Mouse (Mus musculus) embryonic facial prominence, embryonic 12.5 days (tissue): ENCODE results near the gene Dpf2. TPM values are rescaled to one million over a fixed set of nuclear protein-coding genes. Genes with fewer than 3 reads are reported as not detected.
A peak's percentile ranks its signal among the peaks of the same experiment; 100 is the strongest.

Experiments
- ATAC-seq: fragments of 200-750 bp; cut with Nextera tagmentation; 2 replicates; pipeline ENCODE4 v1.8.0; 2017; ENCODE audit not compliant: insufficient number of reproducible peaks, insufficient read depth, low FRiP score, low TSS enrichment
- H3K27ac ChIP-seq: fragments of 300-500 bp; sonication (generic); 2 replicates; pipeline ENCODE4 v1.5.1; 2016; ENCODE audit warnings: mild to moderate bottlenecking
- H3K27me3 ChIP-seq: fragments of 300-500 bp; sonication (generic); 2 replicates; pipeline ENCODE4 v1.6.1; 2016; ENCODE audit warnings: mild to moderate bottlenecking, moderate library complexity
- H3K36me3 ChIP-seq: fragments of 300-500 bp; sonication (generic); 2 replicates; pipeline ENCODE4 v1.6.1; 2016; ENCODE audit warnings: mild to moderate bottlenecking
- H3K4me1 ChIP-seq: fragments of 300-500 bp; sonication (generic); 2 replicates; pipeline ENCODE4 v1.6.1; 2016
- H3K4me2 ChIP-seq: fragments of 300-500 bp; sonication (generic); replicated peaks from 2 replicates; pipeline ENCODE4 v1.6.1; 2016; ENCODE audit warnings: mild to moderate bottlenecking, moderate library complexity
- H3K4me3 ChIP-seq: fragments of 300-500 bp; sonication (generic); 2 replicates; pipeline ENCODE4 v1.5.1; 2016; ENCODE audit warnings: mild to moderate bottlenecking
- H3K9ac ChIP-seq: fragments of 300-500 bp; sonication (generic); 2 replicates; pipeline ENCODE4 v1.6.1; 2016; ENCODE audit warnings: mild to moderate bottlenecking, moderate library complexity
- H3K9me3 ChIP-seq: fragments of 300-500 bp; sonication (generic); 2 replicates; pipeline ENCODE4 v1.6.1; 2016; ENCODE audit warnings: mild to moderate bottlenecking, moderate library complexity
- WGBS: fragments of 180-500 bp; shearing (Covaris S2); methylation state at CpG from one replicate; pipeline ENCODE4 v1.1.7; 2016; 5-methylcytosine and 5-hydroxymethylcytosine counted together
- polyA plus RNA-seq: library from polyadenylated mRNA; unstranded; fragments of >200 nt; fragmentation: Nextera tagmentation; extraction: Ambion mirVana; gene quantifications from 2 replicates; pipeline ENCODE4 v1.2.1, GENCODE M21; 2016

The Dpf2 gene
- polyA plus RNA-seq, 1 experiment from 2014 or later: 192 TPM

GRCm38 (mm10) chr19:5935266-5935665, 22.5 kb upstream of the Dpf2 start:
- no peak overlapping the region for H3K27ac ChIP-seq
- H3K27me3 ChIP-seq: no peaks in the 10 kb centered on the region
- 0 out of 2 replicates have a peak, but pooled peaks cover 4% of the 10 kb centered on the region for H3K4me1 ChIP-seq
- WGBS: 44% methylated on average over 3 of the region's 3 CpGs
- no peak overlapping the region for H3K4me2 ChIP-seq
- 0 out of 2 replicates have a peak, but pooled peaks cover 6% of the 10 kb centered on the region for H3K36me3 ChIP-seq
- no peak overlapping the region for H3K4me3 ChIP-seq
- H3K9me3 ChIP-seq: no peaks in the 10 kb centered on the region
- H3K9ac ChIP-seq: no peak overlapping the region
- ATAC-seq: no peak

- Histone ChIP-seq H3K4me3 (no peak overlapping the region), H3K27ac (no peak overlapping the region), H3K4me1 (peaks cover 14% of the 10 kb centered on the region; the same call in 1 of the 2 replicates), H3K9ac (no peak overlapping the region), H3K36me3 (no peaks in the 10 kb centered on the region), H3K9me3 (no peaks in the 10 kb centered on the region), H3K4me2 (no peak overlapping the region), H3K27me3 (0 out of 2 replicates have a peak, but pooled peaks cover 10% of the 10 kb centered on the region)
- ATAC-seq: no peak
- 71% methylated on average over 14 of the region's 14 CpGs for WGBS
Measured at GRCm38 (mm10) chr19:5929634-5930596, 17.1 kb upstream of the Dpf2 start.

GRCm38 (mm10) chr19:5928546-5928945, 15.7 kb upstream of the Dpf2 start:
- Histone ChIP-seq H3K36me3 (no peaks in the 10 kb centered on the region), H3K27me3 (0 out of 2 replicates have a peak, but pooled peaks cover 10% of the 10 kb centered on the region), H3K4me2 (no peak overlapping the region), H3K4me1 (peaks cover 14% of the 10 kb centered on the region; the same call in 1 of the 2 replicates), H3K9me3 (no peaks in the 10 kb centered on the region), H3K27ac (no peak overlapping the region), H3K9ac (no peak overlapping the region), H3K4me3 (no peak overlapping the region)
- ATAC-seq: no peak
- WGBS: 43% methylated on average over 3 of the region's 3 CpGs

GRCm38 (mm10) chr19:5928104-5928503, 15.3 kb upstream of the Dpf2 start:
- H3K9me3 ChIP-seq: no peaks in the 10 kb centered on the region
- H3K4me3 ChIP-seq: no peak overlapping the region
- no peaks in the 10 kb centered on the region for H3K36me3 ChIP-seq
- no peak for ATAC-seq
- no peak overlapping the region for H3K9ac ChIP-seq
- H3K4me1 ChIP-seq: peaks cover 14% of the 10 kb centered on the region; the same call in 1 of the 2 replicates
- no peak overlapping the region for H3K27ac ChIP-seq
- 71% methylated on average over 6 of the region's 6 CpGs for WGBS
- H3K27me3 ChIP-seq: 0 out of 2 replicates have a peak, but pooled peaks cover 10% of the 10 kb centered on the region
- H3K4me2 ChIP-seq: no peak overlapping the region

GRCm38 (mm10) chr19:5927532-5927931, 14.7 kb upstream of the Dpf2 start:
- no peak for ATAC-seq
- WGBS: 61% methylated on average over 8 of the region's 8 CpGs
- no peak overlapping the region for H3K9ac ChIP-seq
- H3K36me3 ChIP-seq: no peaks in the 10 kb centered on the region
- H3K27ac ChIP-seq: no peak overlapping the region
- H3K4me3 ChIP-seq: no peak overlapping the region
- H3K4me2 ChIP-seq: no peak overlapping the region
- H3K27me3 ChIP-seq: 0 out of 2 replicates have a peak, but pooled peaks cover 10% of the 10 kb centered on the region
- H3K9me3 ChIP-seq: no peaks in the 10 kb centered on the region
- H3K4me1 ChIP-seq: peaks cover 14% of the 10 kb centered on the region; the same call in 1 of the 2 replicates

- 0 out of 2 replicates have a peak, but pooled peaks cover 10% of the 10 kb centered on the region for H3K27me3 ChIP-seq
- H3K4me3 ChIP-seq: no peak overlapping the region
- no peak overlapping the region for H3K4me2 ChIP-seq
- no peak for ATAC-seq
- H3K27ac ChIP-seq: no peak overlapping the region
- H3K9me3 ChIP-seq: no peaks in the 10 kb centered on the region
- H3K36me3 ChIP-seq: no peaks in the 10 kb centered on the region
- peaks cover 14% of the 10 kb centered on the region; the same call in 1 of the 2 replicates for H3K4me1 ChIP-seq
- 61% methylated on average over 11 of the region's 11 CpGs for WGBS
- H3K9ac ChIP-seq: no peak overlapping the region
Measured at GRCm38 (mm10) chr19:5927026-5927425, 14.2 kb upstream of the Dpf2 start.

- Histone ChIP-seq H3K36me3 (no peaks in the 10 kb centered on the region), H3K9ac (no peak overlapping the region), H3K27me3 (0 out of 2 replicates have a peak, but pooled peaks cover 10% of the 10 kb centered on the region), H3K4me1 (peaks cover 14% of the 10 kb centered on the region; the same call in 1 of the 2 replicates), H3K27ac (no peak overlapping the region), H3K4me3 (peak overlapping the region; percentile 47), H3K4me2 (peak overlapping the region; percentile 99), H3K9me3 (no peaks in the 10 kb centered on the region)
- ATAC-seq: no peak
- WGBS: 29% methylated on average over 11 of the region's 11 CpGs
Measured at GRCm38 (mm10) chr19:5925311-5925855, 12.6 kb upstream of the Dpf2 start.

GRCm38 (mm10) chr19:5924713-5925093, 11.9 kb upstream of the Dpf2 start, which contains the start of gene Cdc42ep2:
Gene Cdc42ep2 (minus strand): TSS chr19:5924816.
- Histone ChIP-seq H3K36me3 (no peaks in the 10 kb centered on the region), H3K4me2 (peak within 1 kb of the TSS; percentile 99), H3K4me1 (peaks cover 14% of the 10 kb centered on the region; the same call in 1 of the 2 replicates), H3K4me3 (peak within 1 kb of the TSS; percentile 47), H3K9ac (peak within 1 kb of the TSS; percentile 49), H3K9me3 (no peaks in the 10 kb centered on the region), H3K27ac (peak within 1 kb of the TSS; percentile 51; the same call in 1 of the 2 replicates), H3K27me3 (0 out of 2 replicates have a peak, but pooled peaks cover 10% of the 10 kb centered on the region)
- under 1% methylated on average over 18 of the region's 18 CpGs for WGBS
- peak; percentile 93 for ATAC-seq

GRCm38 (mm10) chr19:5923990-5924712, 11.3 kb upstream of the Dpf2 start:
- no peaks in the 10 kb centered on the region for H3K9me3 ChIP-seq
- H3K9ac ChIP-seq: peak overlapping the region; percentile 49
- H3K27ac ChIP-seq: peak overlapping the region; percentile 51; the same call in 1 of the 2 replicates
- peak; percentile 78 for ATAC-seq
- no peaks in the 10 kb centered on the region for H3K36me3 ChIP-seq
- peaks cover 14% of the 10 kb centered on the region; the same call in 1 of the 2 replicates for H3K4me1 ChIP-seq
- peak overlapping the region; percentile 47 for H3K4me3 ChIP-seq
- under 1% methylated on average over 38 of the region's 38 CpGs for WGBS
- 0 out of 2 replicates have a peak, but pooled peaks cover 10% of the 10 kb centered on the region for H3K27me3 ChIP-seq
- peak overlapping the region; percentile 99 for H3K4me2 ChIP-seq

- Histone ChIP-seq H3K4me3 (no peak overlapping the region), H3K9ac (no peak overlapping the region), H3K27ac (no peak overlapping the region), H3K4me2 (no peak overlapping the region), H3K4me1 (0 out of 2 replicates have a peak, but pooled peaks cover 7% of the 10 kb centered on the region), H3K9me3 (no peaks in the 10 kb centered on the region), H3K36me3 (no peaks in the 10 kb centered on the region), H3K27me3 (0 out of 2 replicates have a peak, but pooled peaks cover 10% of the 10 kb centered on the region)
- no peak for ATAC-seq
- WGBS: 95% methylated on average over 3 of the region's 3 CpGs
Measured at GRCm38 (mm10) chr19:5922963-5923362, 10.2 kb upstream of the Dpf2 start.
